Mouse (Mus musculus) bone marrow macrophage, adult 2 months (primary cell): ENCODE measurements around the gene Nptn.

Source experiments
- CTCF ChIP-seq: IDR thresholded peaks from 2 replicates; pipeline ENCODE4 v1.5.1; 2012; ENCODE audit warnings: low read depth, mild to moderate bottlenecking, low read length, moderate library complexity
- POLR2A ChIP-seq: IDR thresholded peaks from 2 replicates; pipeline ENCODE4 v1.6.1; 2012; ENCODE audit warnings: mild to moderate bottlenecking, low read depth, low read length, borderline replicate concordance

DNA sequence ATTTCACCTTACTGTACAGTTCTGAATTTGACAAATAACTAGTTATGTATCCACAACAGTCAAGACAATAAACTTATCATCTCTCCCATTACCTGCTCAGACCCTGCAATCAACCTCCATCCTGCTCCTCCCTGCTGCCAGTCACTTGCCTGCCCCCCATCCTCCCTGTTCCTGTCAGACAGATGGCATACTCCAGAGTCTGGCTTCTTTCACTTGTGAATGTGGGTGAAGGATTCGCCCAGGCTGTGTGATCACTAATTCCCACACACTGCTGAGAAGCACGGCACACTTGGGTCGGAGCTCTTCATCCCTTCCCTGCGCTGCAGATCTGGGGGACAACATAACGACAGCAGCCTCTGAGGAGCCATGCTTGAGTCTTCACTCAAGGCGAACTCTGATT is 100.1 kb downstream of the Nptn start:
- TF ChIP-seq POLR2A (no peak), CTCF (no peak)
